In genomic region chr9:94136444-94136843, GRCm38 (mm10) we compare ENCODE assay signal across 10 mouse cellular contexts.
DNase-seq lines count a peak whose midpoint lies in the region; ATAC-seq and TF ChIP-seq lines count a peak whose summit lies in the region.
"Had no signal": no experiment of that assay in that cellular context is flagged by ENCODE, and none has a peak within 500 bp of the region (broad histone marks: within the 10 kb centered on the region; RNA-seq: fewer than 3 reads in every experiment).

No protein-coding gene starts in this region.

- 10% methylated on average over 1 of the region's 1 CpGs for WGBS in heart, embryonic 10.5 days
- WGBS in lung, adult 2 months: 19% methylated on average over 1 of the region's 1 CpGs

- no peaks in the 10 kb centered on the region for H3K27me3 ChIP-seq in heart, embryonic 10.5 days (ENCODE audit: insufficient read depth, poor library complexity, severe bottlenecking)
- no peaks in the 10 kb centered on the region for H3K27me3 ChIP-seq in MEL (ENCODE audit: control insufficient read depth in 1 of 2, insufficient read depth in 2 of 2, low read length in 2 of 2)

- ATAC-seq in megakaryocyte-erythroid progenitor cell, adult 5-6 weeks (replicated peaks; ENCODE audit: low FRiP score, low TSS enrichment, poor library complexity, severe bottlenecking): no peak; the same call in 1 of the 2 replicates

- no peaks in the 10 kb centered on the region for H3K9me3 ChIP-seq in heart, embryonic 10.5 days
- H3K9me3 ChIP-seq in MEL (replicated peaks; ENCODE audit: insufficient read depth, low read length): no peaks in the 10 kb centered on the region

- no peak for TF ChIP-seq EP300 in MEL (IDR thresholded peaks at IDR 0.05; ENCODE audit: low read depth in 1 of 2, low read length in 2 of 2)

- no peak for TF ChIP-seq POLR2A in MEL (IDR thresholded peaks at IDR 0.05; ENCODE audit: control insufficient read depth in 1 of 2, insufficient read depth in 1 of 2, low read depth in 1 of 2, low read length in 2 of 2, poor library complexity in 1 of 2)
- TF ChIP-seq POLR2A in lung, adult 2 months (IDR thresholded peaks at IDR 0.05; ENCODE audit: borderline replicate concordance, extremely low read depth, low read depth, low read length): no peak

- TF ChIP-seq CTCF in MEL (IDR thresholded peaks at IDR 0.05 in 2 of 3, conservative IDR thresholded peaks at IDR 0.05 in 1 of 3; ENCODE audit: control insufficient read depth in 1 of 3, insufficient read depth in 1 of 3, low read depth in 2 of 3, low read length in 3 of 3, poor library complexity in 1 of 3, severe bottlenecking in 1 of 3): no peak
- TF ChIP-seq CTCF in lung, adult 2 months (IDR thresholded peaks at IDR 0.05; ENCODE audit: insufficient read depth, low read length): no peak

- no peak overlapping the region for H3K27ac ChIP-seq in heart, embryonic 10.5 days
- H3K27ac ChIP-seq in MEL (ENCODE audit: control insufficient read depth, low read depth, low read length): no peak overlapping the region

- H3K36me3 ChIP-seq in heart, embryonic 10.5 days: no peaks in the 10 kb centered on the region
- no peaks in the 10 kb centered on the region for H3K36me3 ChIP-seq in MEL (ENCODE audit: control insufficient read depth in 1 of 2, insufficient read depth in 2 of 2, low read length in 2 of 2)

- no peak for TF ChIP-seq RAD21 in MEL (IDR thresholded peaks at IDR 0.05; ENCODE audit: low read depth, low read length)

- no peak overlapping the region for H3K4me3 ChIP-seq in heart, embryonic 10.5 days
- H3K4me3 ChIP-seq in MEL (ENCODE audit: control insufficient read depth in 1 of 2, insufficient read depth in 1 of 2, low read depth in 2 of 2, low read length in 2 of 2): no peak overlapping the region
- no peak overlapping the region for H3K4me3 ChIP-seq in lung, adult 2 months (replicated peaks; ENCODE audit: extremely low read depth, low read depth, low read length)
- H3K4me3 ChIP-seq: myocyte had no signal

- DNase-seq in heart, adult 8-10 months (ENCODE audit: low spot score): peak; percentile 27
- no peak for DNase-seq in heart, embryonic 10.5 days (ENCODE audit: low spot score)
- peak; percentile 5 for DNase-seq in MEL (ENCODE audit: low read depth, low spot score)
- peak; percentile 65 to 77 for DNase-seq in adrenal gland, postnatal 36 days
- DNase-seq in lung, adult 2 months: peak; percentile 50
- no peak for DNase-seq in frontal cortex, postnatal 25 days (ENCODE audit: low spot score in 2 of 2)
- no peak for DNase-seq in layer of hippocampus, adult 11-12 months (ENCODE audit: low spot score)
- DNase-seq: kidney, postnatal 25 days had no signal

- H3K9ac ChIP-seq in MEL (ENCODE audit: control insufficient read depth, low read depth, low read length, poor library complexity, severe bottlenecking): no peak overlapping the region

- H3K4me1 ChIP-seq in heart, embryonic 10.5 days: peaks cover 8% of the 10 kb centered on the region; the same call in 1 of the 2 replicates
- no peaks in the 10 kb centered on the region for H3K4me1 ChIP-seq in MEL (ENCODE audit: control insufficient read depth in 1 of 2, insufficient read depth in 2 of 2, low read length in 2 of 2)
- no peaks in the 10 kb centered on the region for H3K4me1 ChIP-seq in lung, adult 2 months (ENCODE audit: control insufficient read depth, insufficient read depth, low read length)

- no peaks in the 10 kb centered on the region for H3K79me2 ChIP-seq in MEL (ENCODE audit: control insufficient read depth, insufficient read depth, low read length, poor library complexity)

TF ChIP-seq in MEL, 35 proteins besides CTCF, POLR2A, EP300 and RAD21:
- TF ChIP-seq POLR2AphosphoS2 (IDR thresholded peaks at IDR 0.05; ENCODE audit: low read length): no peak
- TF ChIP-seq UBTF (IDR thresholded peaks at IDR 0.05; ENCODE audit: borderline replicate concordance, insufficient read depth, low read depth, low read length): no peak
- TF ChIP-seq ELF1 (IDR thresholded peaks at IDR 0.05; ENCODE audit: low read depth, low read length): no peak
- TF ChIP-seq MAX (IDR thresholded peaks at IDR 0.05; ENCODE audit: low read length): no peak
- no peak for TF ChIP-seq POLR2AphosphoS5 (IDR thresholded peaks at IDR 0.05; ENCODE audit: borderline replicate concordance, low read depth, low read length)
- no peak for TF ChIP-seq NELFE (IDR thresholded peaks at IDR 0.05; ENCODE audit: low read depth, low read length)
- TF ChIP-seq HCFC1 (IDR thresholded peaks at IDR 0.05; ENCODE audit: low read depth, low read length): no peak
- TF ChIP-seq RCOR1 (IDR thresholded peaks at IDR 0.05; ENCODE audit: low read depth, low read length): no peak
- no peak for TF ChIP-seq SIN3A (IDR thresholded peaks at IDR 0.05; ENCODE audit: low read length)
- TF ChIP-seq NRF1 (IDR thresholded peaks at IDR 0.05; ENCODE audit: insufficient read depth, low read depth, low read length, poor library complexity, severe bottlenecking): no peak
- no peak for TF ChIP-seq TBP (IDR thresholded peaks at IDR 0.05; ENCODE audit: low read depth, low read length)
- TF ChIP-seq JUND (IDR thresholded peaks at IDR 0.05; ENCODE audit: low read depth, low read length): no peak
- TF ChIP-seq TCF12 (IDR thresholded peaks at IDR 0.05; ENCODE audit: low read depth, low read length): no peak
- TF ChIP-seq USF2 (IDR thresholded peaks at IDR 0.05; ENCODE audit: borderline replicate concordance in 1 of 2, insufficient read depth in 1 of 2, low read depth in 1 of 2, low read length in 2 of 2): no peak
- no peak for TF ChIP-seq USF1 (IDR thresholded peaks at IDR 0.05; ENCODE audit: low read depth, low read length)
- no peak for TF ChIP-seq MAZ (IDR thresholded peaks at IDR 0.05; ENCODE audit: low read depth, low read length)
- TF ChIP-seq MYB (IDR thresholded peaks at IDR 0.05; ENCODE audit: low read depth, low read length): no peak

Comparison
In these comparisons a context has a peak if more than half of its experiments do, and no peak if none do; other contexts are left out.
1. DNase-seq: peak in heart, adult 8-10 months (single experiment), MEL (single experiment), adrenal gland, postnatal 36 days (2 of 2) and lung, adult 2 months (single experiment); none in heart, embryonic 10.5 days (single experiment), frontal cortex, postnatal 25 days (0 of 2) and layer of hippocampus, adult 11-12 months (single experiment).